Mouse (Mus musculus): ENCODE data around the gene Gm27021. TPM values are rescaled to one million over a fixed set of nuclear protein-coding genes. Genes with fewer than 3 reads are reported as not detected.

The Gm27021 gene
- polyA plus RNA-seq, 1 experiment from 2014 or later, result not detected

- no peaks in the 10 kb centered on the region for H3K27me3 ChIP-seq (replicated peaks)
- no peaks in the 10 kb centered on the region for H3K36me3 ChIP-seq
- 0 out of 2 replicates have a peak overlapping the region, but pooled peaks have one; percentile 7 for H3K27ac ChIP-seq (ENCODE audit: poor library complexity, severe bottlenecking)
- peaks cover 38% of the 10 kb centered on the region for H3K4me1 ChIP-seq (replicated peaks)
- 56% methylated on average over 14 of the region's 14 CpGs for WGBS
- H3K9ac ChIP-seq, result peak overlapping the region; percentile 9; the same call in 1 of the 2 replicates
- H3K9me3 ChIP-seq (replicated peaks), result no peaks in the 10 kb centered on the region
- no peak overlapping the region for H3K4me3 ChIP-seq
- 0 out of 2 replicates have a peak overlapping the region, but pooled peaks have one; percentile 13 for H3K4me2 ChIP-seq
- 0 out of 2 replicates have a peak, but pooled peaks have one; percentile 19 for ATAC-seq (ENCODE audit: insufficient number of reproducible peaks, low FRiP score)
Observed at GRCm38 (mm10) chr8:120622161-120622560, 45.7 kb downstream of the Gm27021 start.

DNA sequence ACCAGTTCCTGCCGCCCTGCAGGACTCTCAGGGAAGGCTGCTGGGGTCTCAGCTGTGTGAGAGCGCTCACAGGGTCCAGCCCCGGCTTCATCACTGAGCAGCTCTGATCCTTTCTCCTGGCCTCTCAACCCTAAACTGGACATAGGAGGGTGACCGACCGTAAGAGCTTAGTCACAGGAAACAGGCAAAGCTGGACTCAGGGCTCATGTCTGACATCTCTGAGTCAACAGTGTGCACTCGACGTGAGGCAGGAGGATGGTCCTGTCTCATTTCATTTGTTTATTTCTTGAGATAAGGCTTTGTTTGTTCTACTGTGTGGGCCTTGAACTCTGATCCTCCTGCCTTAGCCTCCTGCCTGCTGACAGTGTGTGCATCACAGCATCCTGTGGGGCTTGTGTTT lies 47.4 kb downstream of the Gm27021 start:
- H3K27me3 ChIP-seq (replicated peaks), result no peaks in the 10 kb centered on the region
- no peak overlapping the region for H3K4me3 ChIP-seq
- no peak overlapping the region for H3K4me2 ChIP-seq
- peaks cover 50% of the 10 kb centered on the region for H3K4me1 ChIP-seq (replicated peaks)
- no peak for ATAC-seq (ENCODE audit: insufficient number of reproducible peaks, low FRiP score)
- H3K9me3 ChIP-seq (replicated peaks), result no peaks in the 10 kb centered on the region
- H3K36me3 ChIP-seq, result no peaks in the 10 kb centered on the region
- peak overlapping the region; percentile 26; the same call in 1 of the 2 replicates for H3K9ac ChIP-seq
- H3K27ac ChIP-seq (ENCODE audit: poor library complexity, severe bottlenecking), result no peak overlapping the region
- 40% methylated on average over 7 of the region's 7 CpGs for WGBS

DNA sequence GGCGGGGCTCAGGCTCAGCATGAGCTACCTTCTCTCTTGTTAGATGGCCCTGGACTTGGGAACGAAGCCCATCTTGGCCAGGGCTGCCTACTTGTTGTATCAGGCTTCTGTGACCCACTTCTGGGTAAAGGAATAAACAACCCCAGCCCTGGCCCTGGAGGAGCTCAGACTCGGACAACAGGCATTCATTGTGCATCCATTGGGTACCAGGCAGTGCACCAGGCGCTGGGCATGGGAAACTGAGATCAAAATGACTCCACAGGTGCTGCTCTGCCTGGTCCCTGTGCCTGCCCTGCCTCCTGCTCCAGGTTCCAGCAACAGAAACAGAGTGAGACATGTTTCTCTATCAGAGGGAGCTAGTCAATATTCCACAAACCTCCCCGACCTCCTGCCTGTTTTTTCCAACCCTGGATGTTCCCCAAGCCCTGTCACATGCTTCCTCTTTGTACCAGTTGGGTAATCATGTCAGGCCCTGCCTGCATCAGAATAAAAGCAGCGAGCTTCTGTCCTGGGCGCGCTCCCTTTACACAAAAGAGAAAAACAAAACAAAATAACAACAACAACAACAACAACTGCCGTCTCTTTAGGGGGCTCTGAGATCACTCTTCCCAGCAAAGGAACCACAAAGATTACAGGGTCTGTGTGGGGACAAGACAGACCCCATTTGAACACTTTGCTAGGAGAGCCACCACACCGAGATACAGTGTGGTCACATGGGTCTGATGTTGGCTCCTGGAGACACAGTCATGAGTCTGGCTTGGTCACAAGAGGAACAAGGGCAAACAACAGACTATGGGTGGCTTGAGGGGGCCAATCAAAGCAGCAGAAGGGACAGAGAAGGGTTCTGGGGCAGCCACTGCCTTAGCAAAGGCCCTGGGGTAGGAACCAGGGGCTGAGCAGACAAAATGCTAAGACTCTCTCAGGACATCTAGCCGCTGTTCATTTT lies 48.4 kb downstream of the Gm27021 start:
- 73% methylated on average over 11 of the region's 11 CpGs for WGBS
- Histone ChIP-seq H3K4me3 (no peak overlapping the region), H3K27me3 (replicated peaks) (no peaks in the 10 kb centered on the region), H3K4me2 (no peak overlapping the region), H3K9ac (no peak overlapping the region; the same call in 1 of the 2 replicates), H3K4me1 (replicated peaks) (peaks cover 50% of the 10 kb centered on the region), H3K9me3 (replicated peaks) (no peaks in the 10 kb centered on the region), H3K36me3 (no peaks in the 10 kb centered on the region), H3K27ac (ENCODE audit: poor library complexity, severe bottlenecking) (no peak overlapping the region)
- no peak for ATAC-seq (ENCODE audit: insufficient number of reproducible peaks, low FRiP score)

GRCm38 (mm10) chr8:120618110-120618509 lies 49.8 kb downstream of the Gm27021 start:
- no peaks in the 10 kb centered on the region for H3K36me3 ChIP-seq
- H3K9ac ChIP-seq, result no peak overlapping the region
- no peak for ATAC-seq (ENCODE audit: insufficient number of reproducible peaks, low FRiP score)
- peaks cover 40% of the 10 kb centered on the region for H3K4me1 ChIP-seq (replicated peaks)
- H3K4me3 ChIP-seq, result no peak overlapping the region
- no peak overlapping the region for H3K4me2 ChIP-seq
- no peak overlapping the region for H3K27ac ChIP-seq (ENCODE audit: poor library complexity, severe bottlenecking)
- H3K27me3 ChIP-seq (replicated peaks), result 0 out of 2 replicates have a peak, but pooled peaks cover 6% of the 10 kb centered on the region
- no peaks in the 10 kb centered on the region for H3K9me3 ChIP-seq (replicated peaks)
- 3% methylated on average over 6 of the region's 6 CpGs for WGBS

DNA sequence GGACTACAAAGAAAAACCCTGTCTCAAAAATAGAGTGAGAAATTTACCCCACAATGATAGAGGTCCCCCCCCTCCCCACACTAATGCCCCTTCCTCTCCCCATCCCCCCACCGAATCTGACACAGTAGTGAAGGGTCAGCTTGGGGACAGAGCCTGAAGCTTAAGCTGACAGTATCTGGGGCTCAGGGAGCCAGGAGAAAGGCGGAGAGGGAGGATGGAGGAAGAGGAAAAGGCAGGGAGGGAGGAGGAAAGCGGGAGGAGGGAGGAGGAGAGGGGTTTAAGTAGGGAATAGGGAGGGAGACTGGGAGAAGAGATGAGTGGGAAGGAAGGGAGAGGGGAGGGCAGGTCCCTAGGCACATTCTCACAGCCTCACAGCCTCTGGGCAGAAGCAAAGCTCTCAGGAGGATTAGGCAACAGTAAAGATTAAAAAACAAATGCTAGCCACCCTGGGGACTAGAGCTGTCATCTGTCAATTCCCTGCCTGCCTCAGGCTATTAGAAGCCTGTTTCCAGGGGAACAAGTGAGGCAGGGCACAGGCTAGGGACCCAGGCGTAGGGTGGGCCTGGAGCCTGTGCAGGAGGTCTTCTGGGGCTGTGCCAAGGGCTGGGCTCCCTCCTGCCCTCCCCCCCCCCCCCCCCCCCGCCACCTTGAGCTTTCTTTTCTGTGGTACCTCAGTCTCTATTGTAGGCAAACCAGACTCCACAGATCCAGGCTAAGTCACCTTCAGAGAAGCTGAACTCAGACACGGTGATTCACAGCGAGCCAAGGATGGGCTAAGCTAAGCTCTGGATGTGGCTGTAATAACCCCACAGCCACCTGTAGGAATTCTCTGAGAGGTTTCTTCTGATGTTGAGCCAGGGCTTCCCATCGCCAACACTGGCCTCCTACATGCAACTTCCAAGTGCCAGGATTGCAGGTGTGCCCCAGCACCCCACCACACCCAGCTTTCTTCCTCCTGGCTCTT lies 50.9 kb downstream of the Gm27021 start:
- Histone ChIP-seq H3K27me3 (replicated peaks) (0 out of 2 replicates have a peak, but pooled peaks cover 6% of the 10 kb centered on the region), H3K4me2 (no peak overlapping the region), H3K4me3 (no peak overlapping the region), H3K27ac (ENCODE audit: poor library complexity, severe bottlenecking) (no peak overlapping the region), H3K4me1 (replicated peaks) (peaks cover 37% of the 10 kb centered on the region), H3K36me3 (no peaks in the 10 kb centered on the region), H3K9me3 (replicated peaks) (0 out of 2 replicates have a peak, but pooled peaks cover under 1% of the 10 kb centered on the region), H3K9ac (peak overlapping the region; percentile 37; the same call in 1 of the 2 replicates)
- ATAC-seq (ENCODE audit: insufficient number of reproducible peaks, low FRiP score), result no peak
- 37% methylated on average over 7 of the region's 8 CpGs for WGBS

- H3K4me3 ChIP-seq, result no peak overlapping the region
- 0 out of 2 replicates have a peak, but pooled peaks cover 4% of the 10 kb centered on the region for H3K9me3 ChIP-seq (replicated peaks)
- H3K4me1 ChIP-seq (replicated peaks), result peaks cover 20% of the 10 kb centered on the region
- no peak overlapping the region for H3K4me2 ChIP-seq
- H3K9ac ChIP-seq, result no peak overlapping the region
- no peaks in the 10 kb centered on the region for H3K36me3 ChIP-seq
- WGBS, result 75% methylated on average over 3 of the region's 3 CpGs
- H3K27ac ChIP-seq (ENCODE audit: poor library complexity, severe bottlenecking), result no peak overlapping the region
- ATAC-seq (ENCODE audit: insufficient number of reproducible peaks, low FRiP score), result no peak
- peaks cover 11% of the 10 kb centered on the region; the same call in 1 of the 2 replicates for H3K27me3 ChIP-seq (replicated peaks)
Observed at GRCm38 (mm10) chr8:120614491-120614890, 53.4 kb downstream of the Gm27021 start.

GRCm38 (mm10) chr8:120610824-120611223 lies 57.1 kb downstream of the Gm27021 start:
- H3K4me2 ChIP-seq, result no peak overlapping the region
- no peak overlapping the region for H3K4me3 ChIP-seq
- H3K36me3 ChIP-seq, result no peaks in the 10 kb centered on the region
- no peak overlapping the region for H3K27ac ChIP-seq (ENCODE audit: poor library complexity, severe bottlenecking)
- peaks cover 11% of the 10 kb centered on the region; the same call in 1 of the 2 replicates for H3K27me3 ChIP-seq (replicated peaks)
- 0 out of 2 replicates have a peak, but pooled peaks cover 4% of the 10 kb centered on the region for H3K9me3 ChIP-seq (replicated peaks)
- H3K4me1 ChIP-seq (replicated peaks), result no peaks in the 10 kb centered on the region; the same call in 1 of the 2 replicates
- H3K9ac ChIP-seq, result no peak overlapping the region
- no peak for ATAC-seq (ENCODE audit: insufficient number of reproducible peaks, low FRiP score)
- WGBS, result 80% methylated on average over 6 of the region's 6 CpGs

GRCm38 (mm10) chr8:120607885-120608284 lies 60.0 kb downstream of the Gm27021 start:
- Histone ChIP-seq H3K4me3 (no peak overlapping the region), H3K36me3 (no peaks in the 10 kb centered on the region), H3K9ac (0 out of 2 replicates have a peak overlapping the region, but pooled peaks have one; percentile 3), H3K4me2 (no peak overlapping the region), H3K9me3 (replicated peaks) (0 out of 2 replicates have a peak, but pooled peaks cover 4% of the 10 kb centered on the region), H3K4me1 (replicated peaks) (no peaks in the 10 kb centered on the region), H3K27ac (ENCODE audit: poor library complexity, severe bottlenecking) (no peak overlapping the region), H3K27me3 (replicated peaks) (peaks cover 4% of the 10 kb centered on the region; the same call in 1 of the 2 replicates)
- 11% methylated on average over 7 of the region's 7 CpGs for WGBS
- ATAC-seq (ENCODE audit: insufficient number of reproducible peaks, low FRiP score), result no peak

DNA sequence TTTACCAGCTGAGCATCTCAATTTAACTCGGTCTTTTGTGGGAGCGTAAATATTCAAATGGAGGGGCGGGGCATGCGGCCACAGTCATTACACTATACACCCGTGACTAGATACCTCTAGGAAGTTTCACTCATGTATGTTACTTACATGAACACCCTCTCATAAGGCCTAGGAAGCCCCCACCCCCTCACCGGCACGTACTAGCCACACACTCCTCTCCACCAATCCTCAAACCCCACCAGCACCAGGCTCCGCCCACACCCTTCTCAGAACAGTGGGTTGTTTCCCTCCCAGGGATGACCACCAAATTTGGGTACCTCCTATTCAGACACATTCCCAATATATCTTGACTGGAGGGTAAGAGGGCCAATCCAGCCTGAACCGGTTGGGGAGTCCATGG lies 60.4 kb downstream of the Gm27021 start:
- no peak overlapping the region for H3K4me3 ChIP-seq
- H3K27me3 ChIP-seq (replicated peaks), result peaks cover 4% of the 10 kb centered on the region; the same call in 1 of the 2 replicates
- WGBS, result 76% methylated on average over 9 of the region's 9 CpGs
- no peak for ATAC-seq (ENCODE audit: insufficient number of reproducible peaks, low FRiP score)
- no peak overlapping the region for H3K27ac ChIP-seq (ENCODE audit: poor library complexity, severe bottlenecking)
- no peak overlapping the region for H3K4me2 ChIP-seq
- no peaks in the 10 kb centered on the region for H3K36me3 ChIP-seq
- 0 out of 2 replicates have a peak, but pooled peaks cover 3% of the 10 kb centered on the region for H3K4me1 ChIP-seq (replicated peaks)
- 0 out of 2 replicates have a peak overlapping the region, but pooled peaks have one; percentile 3 for H3K9ac ChIP-seq
- 0 out of 2 replicates have a peak, but pooled peaks cover 4% of the 10 kb centered on the region for H3K9me3 ChIP-seq (replicated peaks)

DNA sequence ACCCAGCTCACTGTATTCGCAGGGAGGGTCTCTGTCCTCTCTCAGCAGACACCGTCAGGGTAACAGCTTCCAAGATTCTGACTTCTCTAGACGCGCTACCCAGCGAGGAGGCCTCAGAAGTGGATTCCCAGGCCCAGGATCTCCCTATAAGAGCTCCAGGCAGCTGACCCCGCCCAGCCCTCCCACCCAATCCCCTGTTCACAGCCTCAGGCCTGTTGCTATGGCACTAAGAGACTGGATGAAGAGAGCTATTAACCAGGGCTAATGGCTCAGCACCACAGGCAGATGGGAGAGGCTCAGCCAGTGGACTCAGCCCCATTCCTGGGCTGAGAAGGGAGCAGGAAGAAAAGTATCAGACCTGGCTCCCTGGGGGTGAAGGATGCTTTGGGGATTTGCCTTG lies 65.2 kb downstream of the Gm27021 start:
- Histone ChIP-seq H3K4me2 (no peak overlapping the region), H3K36me3 (no peaks in the 10 kb centered on the region), H3K9me3 (replicated peaks) (no peaks in the 10 kb centered on the region), H3K27ac (ENCODE audit: poor library complexity, severe bottlenecking) (no peak overlapping the region), H3K4me3 (no peak overlapping the region), H3K9ac (no peak overlapping the region), H3K4me1 (replicated peaks) (peaks cover 12% of the 10 kb centered on the region; the same call in 1 of the 2 replicates), H3K27me3 (replicated peaks) (peaks cover 6% of the 10 kb centered on the region; the same call in 1 of the 2 replicates)
- 40% methylated on average over 6 of the region's 6 CpGs for WGBS
- no peak for ATAC-seq (ENCODE audit: insufficient number of reproducible peaks, low FRiP score)

Measured in heart, embryonic 12.5 days (tissue).